Mouse (Mus musculus) ovary, adult 18-20 months (tissue): ENCODE data around the gene Tek.

Source experiments
- DNase-seq: peaks from one replicate; pipeline ENCODE4 v3.0.0; 2022; ENCODE audit warnings: low spot score, mixed read lengths

Gene Tek

GRCm38 (mm10) chr4:94810616-94811015, 71.5 kb downstream of the Tek start:
- DNase-seq = no peak

GRCm38 (mm10) chr4:94826891-94827290, 87.8 kb downstream of the Tek start:
- DNase-seq = no peak

DNA sequence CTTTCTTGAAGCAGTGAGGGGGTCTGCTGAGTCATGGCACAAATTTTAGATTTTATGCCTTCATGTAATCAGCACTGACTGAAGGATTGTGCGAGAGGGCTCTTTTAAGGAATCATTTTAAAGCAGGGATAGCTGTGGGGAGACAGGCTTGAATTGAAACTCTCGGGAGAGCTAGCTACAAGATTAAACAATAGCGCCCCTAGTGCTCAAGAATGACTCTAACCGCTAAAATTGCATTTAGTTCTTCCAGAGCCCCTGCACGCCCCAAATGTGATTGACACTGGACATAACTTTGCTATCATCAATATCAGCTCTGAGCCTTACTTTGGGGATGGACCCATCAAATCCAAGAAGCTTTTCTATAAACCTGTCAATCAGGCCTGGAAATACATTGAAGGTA, 88.3 kb downstream of the Tek start:
- DNase-seq = no peak

DNA sequence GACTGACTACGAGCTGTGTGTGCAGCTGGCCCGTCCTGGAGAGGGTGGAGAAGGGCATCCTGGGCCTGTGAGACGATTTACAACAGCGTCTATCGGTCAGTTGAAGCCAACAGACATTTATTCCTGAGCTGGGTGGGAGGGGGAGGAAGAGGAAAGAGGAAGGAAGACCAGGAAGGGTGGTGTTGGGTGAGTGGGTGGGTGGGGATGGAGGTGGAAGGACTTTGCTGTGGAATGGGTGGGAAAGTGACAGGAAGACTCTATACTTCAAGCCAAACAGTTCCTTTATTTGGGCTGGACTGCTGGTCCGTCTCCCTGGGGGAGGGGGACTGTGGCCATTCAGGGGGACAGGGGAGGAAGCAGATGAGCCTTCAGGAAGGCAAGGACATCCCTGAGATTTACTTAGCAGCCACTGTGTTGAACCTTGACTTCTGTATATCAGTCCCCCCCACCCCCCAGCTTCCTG, 90.9 kb downstream of the Tek start:
- DNase-seq = no peak

DNA sequence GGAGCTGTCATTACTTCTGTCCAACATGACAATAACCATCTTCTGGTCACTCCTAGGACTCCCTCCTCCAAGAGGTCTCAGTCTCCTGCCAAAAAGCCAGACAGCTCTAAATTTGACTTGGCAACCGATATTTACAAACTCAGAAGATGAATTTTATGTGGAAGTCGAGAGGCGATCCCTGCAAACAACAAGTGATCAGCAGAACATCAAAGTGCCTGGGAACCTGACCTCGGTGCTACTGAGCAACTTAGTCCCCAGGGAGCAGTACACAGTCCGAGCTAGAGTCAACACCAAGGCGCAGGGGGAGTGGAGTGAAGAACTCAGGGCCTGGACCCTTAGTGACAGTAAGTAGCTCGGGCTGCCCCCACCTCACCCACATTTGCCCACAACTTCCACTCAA, 98.0 kb downstream of the Tek start:
- no peak for DNase-seq

- DNase-seq = no peak
Observed at GRCm38 (mm10) chr4:94853301-94853700, 114.2 kb downstream of the Tek start.

GRCm38 (mm10) chr4:94854270-94854669, 115.2 kb downstream of the Tek start:
- no peak for DNase-seq

DNA sequence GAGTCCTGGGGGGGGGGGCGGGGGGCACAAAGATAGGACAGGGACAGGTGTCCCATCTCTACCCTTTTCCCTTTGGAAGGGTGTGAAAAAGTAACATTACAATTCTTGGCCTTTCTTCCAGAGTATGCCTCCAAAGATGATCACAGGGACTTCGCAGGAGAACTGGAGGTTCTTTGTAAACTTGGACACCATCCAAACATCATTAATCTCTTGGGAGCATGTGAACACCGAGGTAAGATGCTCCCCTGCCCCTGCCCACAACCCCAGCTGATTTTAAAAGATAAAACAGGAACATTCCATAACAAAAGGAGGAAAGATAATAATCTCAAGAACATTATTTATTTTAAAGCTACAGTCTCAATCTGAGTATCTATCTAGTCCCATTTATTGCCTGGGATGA, 116.1 kb downstream of the Tek start:
- DNase-seq = no peak

GRCm38 (mm10) chr4:94900744-94901143, 161.7 kb downstream of the Tek start:
- DNase-seq = no peak

- no peak for DNase-seq
Observed at GRCm38 (mm10) chr4:94901780-94902179, 162.7 kb downstream of the Tek start.
